Mouse (Mus musculus): Measurements from ENCODE around the gene Cxcl10. TPM values are rescaled to one million over a fixed set of nuclear protein-coding genes. Genes with fewer than 3 reads are reported as not detected.
"Not testable (repeated sequence)": the region's sequence is repeated elsewhere in the genome, so short reads cannot be mapped to it uniquely, and the experiment has no call there.

Gene Cxcl10
- polyA plus RNA-seq, 1 experiment from 2014 or later = 16.5 TPM

DNA sequence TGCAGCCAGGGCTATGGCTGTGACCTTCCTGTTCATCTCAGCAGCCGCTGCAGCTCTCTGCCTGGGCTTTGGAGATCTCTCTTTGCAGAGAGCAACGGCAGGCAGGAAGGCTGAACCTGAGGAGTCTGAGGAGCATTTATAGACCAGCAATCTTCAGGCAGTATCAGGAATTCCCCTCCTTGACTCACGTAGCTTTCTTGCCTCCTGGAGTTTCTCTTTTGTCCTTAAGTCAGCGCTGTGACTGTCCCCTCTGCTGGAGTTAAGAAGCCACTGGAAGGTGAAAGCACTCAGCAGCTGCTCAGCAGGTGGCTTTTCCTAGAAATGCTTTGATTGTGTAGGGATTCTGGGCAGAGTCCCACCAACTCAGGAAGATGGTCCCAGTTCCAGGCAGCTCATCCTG lies 14.5 kb upstream of the Cxcl10 start:
- Histone ChIP-seq H3K4me3 (ENCODE audit: low read length) (no peak overlapping the region), H3K4me1 (ENCODE audit: control insufficient read depth, insufficient read depth, low read length) (no peaks in the 10 kb centered on the region), H3K36me3 (ENCODE audit: control insufficient read depth, insufficient read depth) (no peaks in the 10 kb centered on the region), H3K27ac (ENCODE audit: low read length) (no peak overlapping the region), H3K9ac (ENCODE audit: low read length) (no peak overlapping the region), H3K9me3 (replicated peaks; ENCODE audit: control insufficient read depth, low read length) (no peaks in the 10 kb centered on the region), H3K27me3 (ENCODE audit: control insufficient read depth, insufficient read depth, low read length) (no peaks in the 10 kb centered on the region), H3K4me2 (ENCODE audit: low read depth, low read length) (no peak overlapping the region)
- no peak for ATAC-seq (replicated peaks; ENCODE audit: extremely low read depth, insufficient read depth, low FRiP score)
- WGBS = 11% methylated on average over 4 of the region's 4 CpGs

DNA sequence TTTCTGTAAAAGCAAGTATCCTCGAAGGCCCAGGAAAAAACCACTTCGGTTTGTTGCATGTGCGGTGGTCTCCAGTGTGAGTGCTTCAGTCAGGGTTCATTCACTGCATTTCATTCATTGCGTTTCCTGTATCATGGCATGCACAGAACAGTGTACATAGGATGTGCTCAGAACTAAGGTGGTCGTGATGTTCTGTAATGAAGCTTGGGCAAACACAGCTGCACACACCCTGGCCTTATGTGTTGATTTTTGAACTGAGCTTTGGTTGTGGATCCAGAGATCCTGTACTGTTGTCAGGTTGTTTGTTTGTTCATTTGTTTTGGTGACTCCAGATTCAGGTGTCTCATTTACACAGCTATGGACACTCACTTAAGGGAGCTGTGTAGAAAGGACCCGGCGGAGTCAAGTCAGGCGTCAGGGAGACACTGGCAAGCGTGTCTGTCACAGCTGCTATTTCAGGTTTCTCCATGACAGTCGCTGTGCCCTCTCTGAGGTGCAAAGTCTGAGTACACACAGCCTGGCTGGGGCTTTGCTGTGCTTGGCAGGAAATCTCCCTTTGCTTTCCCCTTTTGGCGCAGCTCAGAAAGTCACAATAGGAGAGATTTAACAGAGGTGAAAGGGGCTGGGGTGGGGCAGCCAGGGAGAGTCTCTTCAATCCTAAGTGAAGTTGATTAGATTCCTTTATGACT lies 10.2 kb upstream of the Cxcl10 start:
- no peaks in the 10 kb centered on the region for H3K9me3 ChIP-seq (replicated peaks; ENCODE audit: control insufficient read depth, low read length)
- H3K36me3 ChIP-seq (ENCODE audit: control insufficient read depth, insufficient read depth) = no peaks in the 10 kb centered on the region
- no peaks in the 10 kb centered on the region for H3K27me3 ChIP-seq (ENCODE audit: control insufficient read depth, insufficient read depth, low read length)
- H3K4me1 ChIP-seq (ENCODE audit: control insufficient read depth, insufficient read depth, low read length) = peaks cover 1% of the 10 kb centered on the region; the same call in 1 of the 2 replicates
- ATAC-seq (replicated peaks; ENCODE audit: extremely low read depth, insufficient read depth, low FRiP score) = peak; percentile 58; the same call in 1 of the 2 replicates
- no peak overlapping the region for H3K27ac ChIP-seq (ENCODE audit: low read length)
- 62% methylated on average over 11 of the region's 11 CpGs for WGBS
- H3K4me3 ChIP-seq (ENCODE audit: low read length) = no peak overlapping the region
- no peak overlapping the region for H3K9ac ChIP-seq (ENCODE audit: low read length)
- no peak overlapping the region for H3K4me2 ChIP-seq (ENCODE audit: low read depth, low read length)

DNA sequence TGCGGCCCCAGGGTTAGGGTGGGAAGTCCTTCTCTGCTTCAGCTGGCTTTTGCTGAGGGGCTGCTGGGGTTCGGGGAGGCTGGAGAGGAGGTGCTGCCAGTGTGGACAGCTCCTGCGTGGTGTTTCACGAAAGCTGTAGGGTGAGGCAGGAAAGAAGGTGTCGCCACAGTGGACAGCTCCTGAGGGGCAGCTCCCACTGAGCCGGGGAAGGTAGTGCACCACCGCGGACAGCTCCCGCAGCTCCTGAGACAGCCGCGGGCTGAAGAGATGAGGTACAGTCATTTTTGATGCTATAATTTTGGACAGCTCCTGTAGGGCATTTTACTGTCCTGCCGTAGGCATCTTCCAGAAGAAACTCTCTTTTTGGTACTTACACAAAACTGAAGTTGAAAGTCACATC lies 9.3 kb upstream of the Cxcl10 start:
- Histone ChIP-seq H3K36me3 (ENCODE audit: control insufficient read depth, insufficient read depth) (no peaks in the 10 kb centered on the region), H3K4me2 (ENCODE audit: low read depth, low read length) (no peak overlapping the region), H3K4me1 (ENCODE audit: control insufficient read depth, insufficient read depth, low read length) (peaks cover 6% of the 10 kb centered on the region), H3K4me3 (ENCODE audit: low read length) (no peak overlapping the region), H3K27ac (ENCODE audit: low read length) (no peak overlapping the region), H3K9me3 (replicated peaks; ENCODE audit: control insufficient read depth, low read length) (no peaks in the 10 kb centered on the region), H3K9ac (ENCODE audit: low read length) (no peak overlapping the region), H3K27me3 (ENCODE audit: control insufficient read depth, insufficient read depth, low read length) (no peaks in the 10 kb centered on the region)
- 0 out of 2 replicates have a peak, but pooled peaks have one; percentile 57 for ATAC-seq (replicated peaks; ENCODE audit: extremely low read depth, insufficient read depth, low FRiP score)
- 12% methylated on average over 12 of the region's 12 CpGs for WGBS

DNA sequence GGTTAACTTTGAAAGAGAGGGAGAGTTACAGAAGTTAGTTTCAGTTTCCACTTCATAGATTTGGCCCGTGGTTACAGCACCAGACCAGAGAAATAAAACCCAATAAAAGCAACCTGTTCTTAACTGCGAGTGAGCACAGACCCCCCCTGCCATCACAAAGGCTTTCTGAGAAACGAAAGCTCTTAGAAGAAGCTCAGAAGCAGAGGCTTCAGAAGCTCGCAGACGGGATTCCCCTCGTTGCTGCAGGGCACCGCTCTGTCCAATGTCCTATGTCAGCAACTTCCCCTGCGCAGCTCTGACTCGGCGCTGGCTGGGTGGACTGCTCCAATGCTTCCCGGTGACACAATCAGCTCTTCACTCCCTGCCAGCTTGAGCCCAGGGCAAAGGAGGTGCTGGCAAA lies 4.8 kb upstream of the Cxcl10 start:
- no peaks in the 10 kb centered on the region for H3K9me3 ChIP-seq (replicated peaks; ENCODE audit: control insufficient read depth, low read length)
- peak overlapping the region; percentile 72 for H3K9ac ChIP-seq (ENCODE audit: low read length)
- H3K4me3 ChIP-seq (ENCODE audit: low read length) = peak overlapping the region; percentile 59
- no peaks in the 10 kb centered on the region for H3K36me3 ChIP-seq (ENCODE audit: control insufficient read depth, insufficient read depth)
- peak; percentile 64 for ATAC-seq (replicated peaks; ENCODE audit: extremely low read depth, insufficient read depth, low FRiP score)
- peak overlapping the region; percentile 58 for H3K4me2 ChIP-seq (ENCODE audit: low read depth, low read length)
- H3K4me1 ChIP-seq (ENCODE audit: control insufficient read depth, insufficient read depth, low read length) = peaks cover 12% of the 10 kb centered on the region
- H3K27me3 ChIP-seq (ENCODE audit: control insufficient read depth, insufficient read depth, low read length) = no peaks in the 10 kb centered on the region
- peak overlapping the region; percentile 76 for H3K27ac ChIP-seq (ENCODE audit: low read length)
- WGBS = 22% methylated on average over 11 of the region's 11 CpGs

DNA sequence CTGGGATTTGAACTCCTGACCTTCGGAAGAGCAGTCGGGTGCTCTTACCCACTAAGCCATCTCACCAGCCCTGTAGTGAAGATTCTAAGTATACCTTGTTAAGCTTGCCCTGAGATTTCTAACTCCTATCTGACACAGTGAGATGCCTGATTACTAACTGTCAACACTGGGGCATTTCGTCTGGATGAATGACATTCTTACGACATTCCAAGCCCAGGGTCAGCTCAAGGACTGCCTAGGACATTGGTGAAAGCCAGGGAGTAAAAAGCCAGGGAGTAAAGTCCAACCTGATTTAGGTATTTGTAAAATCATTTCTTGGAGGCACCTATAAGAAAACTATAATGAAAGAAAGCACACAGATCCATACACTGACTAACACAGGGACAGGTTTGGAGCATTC lies 4.0 kb upstream of the Cxcl10 start:
- ATAC-seq (replicated peaks; ENCODE audit: extremely low read depth, insufficient read depth, low FRiP score) = peak; percentile 8; the same call in 1 of the 2 replicates
- 28% methylated on average over 4 of the region's 4 CpGs for WGBS
- H3K4me2 ChIP-seq (ENCODE audit: low read depth, low read length) = peak overlapping the region; percentile 58
- peaks cover 16% of the 10 kb centered on the region for H3K4me1 ChIP-seq (ENCODE audit: control insufficient read depth, insufficient read depth, low read length)
- H3K27ac ChIP-seq (ENCODE audit: low read length) = peak overlapping the region; percentile 76
- H3K36me3 ChIP-seq (ENCODE audit: control insufficient read depth, insufficient read depth); H3K9me3 ChIP-seq (replicated peaks; ENCODE audit: control insufficient read depth, low read length); H3K27me3 ChIP-seq (ENCODE audit: control insufficient read depth, insufficient read depth, low read length): not testable (repeated sequence)
- peak overlapping the region; percentile 72 for H3K9ac ChIP-seq (ENCODE audit: low read length)
- H3K4me3 ChIP-seq (ENCODE audit: low read length) = peak overlapping the region; percentile 59

DNA sequence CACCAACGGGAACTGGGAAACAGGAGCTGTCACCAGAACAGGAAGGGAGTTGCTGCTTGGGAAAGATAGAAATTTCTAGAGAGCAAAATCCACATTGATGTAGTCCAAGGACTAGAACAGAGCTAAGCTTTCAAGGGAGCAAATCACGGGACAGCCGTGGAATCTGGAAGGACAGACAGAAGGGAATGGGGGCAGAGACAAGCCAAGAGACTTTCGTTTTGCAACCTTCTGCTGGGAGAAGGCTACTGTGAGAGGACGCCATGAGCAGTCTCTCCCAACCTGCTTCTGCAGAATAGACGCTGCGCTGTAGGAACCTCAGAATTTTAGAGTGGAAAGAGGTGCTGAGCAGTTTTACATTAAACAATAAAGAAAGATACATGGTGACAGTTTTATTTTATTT lies 1.0 kb upstream of the Cxcl10 start:
- no peak overlapping the region for H3K9ac ChIP-seq (ENCODE audit: low read length)
- H3K36me3 ChIP-seq (ENCODE audit: control insufficient read depth, insufficient read depth) = no peaks in the 10 kb centered on the region
- WGBS = 76% methylated on average over 7 of the region's 7 CpGs
- H3K4me2 ChIP-seq (ENCODE audit: low read depth, low read length) = no peak overlapping the region
- ATAC-seq (replicated peaks; ENCODE audit: extremely low read depth, insufficient read depth, low FRiP score) = no peak
- no peaks in the 10 kb centered on the region for H3K27me3 ChIP-seq (ENCODE audit: control insufficient read depth, insufficient read depth, low read length)
- H3K4me1 ChIP-seq (ENCODE audit: control insufficient read depth, insufficient read depth, low read length) = peaks cover 16% of the 10 kb centered on the region
- H3K4me3 ChIP-seq (ENCODE audit: low read length) = no peak overlapping the region
- H3K9me3 ChIP-seq (replicated peaks; ENCODE audit: control insufficient read depth, low read length) = no peaks in the 10 kb centered on the region
- H3K27ac ChIP-seq (ENCODE audit: low read length) = no peak overlapping the region

DNA sequence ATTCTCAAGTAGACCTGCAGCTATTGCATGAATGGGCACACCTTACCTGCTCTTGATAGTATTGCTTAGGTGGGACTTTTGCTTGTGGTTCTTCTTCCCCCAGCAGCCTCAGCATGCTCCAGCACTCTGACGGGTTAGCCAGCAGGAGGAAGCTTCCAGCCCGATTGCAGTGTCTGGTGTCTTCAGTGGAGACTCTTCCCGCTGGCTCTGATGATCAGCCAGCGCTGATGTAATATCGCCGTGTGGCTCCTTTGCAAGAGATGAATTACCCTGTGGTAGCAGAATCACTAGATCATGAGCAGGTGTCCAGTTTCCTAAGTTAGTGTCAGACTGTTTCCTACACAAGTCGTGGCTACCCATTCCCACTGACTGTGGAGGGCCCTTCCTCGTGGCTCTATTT lies 3.7 kb downstream of the Cxcl10 start:
- Histone ChIP-seq H3K27me3 (ENCODE audit: control insufficient read depth, insufficient read depth, low read length) (no peaks in the 10 kb centered on the region), H3K4me3 (ENCODE audit: low read length) (no peak overlapping the region), H3K9me3 (replicated peaks; ENCODE audit: control insufficient read depth, low read length) (no peaks in the 10 kb centered on the region), H3K4me2 (ENCODE audit: low read depth, low read length) (no peak overlapping the region), H3K36me3 (ENCODE audit: control insufficient read depth, insufficient read depth) (no peaks in the 10 kb centered on the region), H3K9ac (ENCODE audit: low read length) (no peak overlapping the region), H3K4me1 (ENCODE audit: control insufficient read depth, insufficient read depth, low read length) (peaks cover 6% of the 10 kb centered on the region; the same call in 1 of the 2 replicates), H3K27ac (ENCODE audit: low read length) (no peak overlapping the region)
- 81% methylated on average over 8 of the region's 8 CpGs for WGBS
- no peak for ATAC-seq (replicated peaks; ENCODE audit: extremely low read depth, insufficient read depth, low FRiP score)

DNA sequence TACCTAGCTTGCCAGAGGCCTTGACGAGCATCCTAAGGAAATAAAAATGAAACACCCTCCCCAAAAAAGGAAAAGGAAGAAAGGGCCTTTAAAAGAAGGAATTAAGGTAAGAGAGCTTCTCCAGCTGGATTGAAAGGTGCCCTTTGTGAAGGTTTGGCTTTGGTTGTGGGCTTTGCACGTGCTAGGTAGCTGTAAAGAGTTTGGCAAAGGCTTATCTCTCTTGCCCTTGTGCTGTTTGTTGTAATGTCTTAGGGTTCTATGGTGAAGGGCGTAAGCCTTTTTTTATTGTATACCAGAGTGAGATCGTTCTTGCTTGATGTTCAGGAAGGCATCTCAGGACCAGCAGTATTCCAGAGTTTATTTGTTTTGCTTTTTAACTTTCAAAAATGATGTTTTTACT lies 8.1 kb downstream of the Cxcl10 start:
- Histone ChIP-seq H3K4me1 (ENCODE audit: control insufficient read depth, insufficient read depth, low read length) (no peaks in the 10 kb centered on the region), H3K9ac (ENCODE audit: low read length) (no peak overlapping the region), H3K36me3 (ENCODE audit: control insufficient read depth, insufficient read depth) (no peaks in the 10 kb centered on the region), H3K27me3 (ENCODE audit: control insufficient read depth, insufficient read depth, low read length) (no peaks in the 10 kb centered on the region), H3K4me3 (ENCODE audit: low read length) (no peak overlapping the region), H3K27ac (ENCODE audit: low read length) (no peak overlapping the region), H3K4me2 (ENCODE audit: low read depth, low read length) (no peak overlapping the region), H3K9me3 (replicated peaks; ENCODE audit: control insufficient read depth, low read length) (no peaks in the 10 kb centered on the region)
- no peak for ATAC-seq (replicated peaks; ENCODE audit: extremely low read depth, insufficient read depth, low FRiP score)
- 51% methylated on average over 4 of the region's 4 CpGs for WGBS

DNA sequence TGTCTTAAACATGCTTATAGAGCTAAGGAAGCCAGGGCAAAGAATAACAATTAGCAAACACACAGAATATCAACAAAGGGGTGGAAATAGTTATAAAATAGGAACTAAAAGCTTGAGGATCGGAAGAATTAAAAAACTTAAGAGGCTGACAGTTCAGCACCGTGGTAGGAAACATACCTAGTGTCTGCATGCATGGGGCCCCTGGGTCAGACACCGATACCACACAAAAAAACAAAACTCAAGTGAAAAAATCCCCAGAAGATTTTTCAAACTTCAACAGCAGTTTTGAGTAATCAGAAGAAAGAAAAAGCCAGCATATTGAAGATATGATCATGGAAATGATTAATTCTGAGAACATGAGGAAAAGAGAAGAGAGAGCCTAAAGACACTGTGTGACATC lies 11.9 kb downstream of the Cxcl10 start:
- Histone ChIP-seq H3K9ac (ENCODE audit: low read length) (no peak overlapping the region), H3K36me3 (ENCODE audit: control insufficient read depth, insufficient read depth) (no peaks in the 10 kb centered on the region), H3K4me3 (ENCODE audit: low read length) (no peak overlapping the region), H3K9me3 (replicated peaks; ENCODE audit: control insufficient read depth, low read length) (no peaks in the 10 kb centered on the region), H3K4me1 (ENCODE audit: control insufficient read depth, insufficient read depth, low read length) (no peaks in the 10 kb centered on the region), H3K4me2 (ENCODE audit: low read depth, low read length) (no peak overlapping the region), H3K27me3 (ENCODE audit: control insufficient read depth, insufficient read depth, low read length) (no peaks in the 10 kb centered on the region), H3K27ac (ENCODE audit: low read length) (no peak overlapping the region)
- WGBS = 80% methylated on average over 3 of the region's 3 CpGs
- ATAC-seq (replicated peaks; ENCODE audit: extremely low read depth, insufficient read depth, low FRiP score) = no peak
